Mouse (Mus musculus) stomach, postnatal 0 days (tissue): Measurements from ENCODE around the gene Ift46.

Experiments used
- CTCF ChIP-seq: IDR thresholded peaks from 2 replicates; pipeline ENCODE4 v1.5.1; 2016; ENCODE audit warnings: antibody characterized with exemption, low read depth, mild to moderate bottlenecking, moderate library complexity
- EP300 ChIP-seq: optimal IDR thresholded peaks from 2 replicates; pipeline ENCODE3; 2016; ENCODE audit warnings: antibody characterized with exemption

GRCm38 (mm10) chr9:44748473-44748872, 19.2 kb upstream of the Ift46 start:
- TF ChIP-seq CTCF (peak; percentile 47), EP300 (no peak)
